Mouse (Mus musculus) urinary bladder, postnatal 14 days (tissue): ENCODE data around the gene Scaf11.
"Not testable (repeated sequence)": the region's sequence is repeated elsewhere in the genome, so short reads cannot be mapped to it uniquely, and the experiment has no call there.

Experiments
- DNase-seq: peaks from one replicate; pipeline ENCODE4 v3.0.0; 2021; ENCODE audit warnings: low spot score

Scaf11 gene

GRCm38 (mm10) chr15:96465076-96465475, 4.4 kb upstream of the Scaf11 start:
- no peak for DNase-seq

- DNase-seq: no peak
Observed at GRCm38 (mm10) chr15:96463821-96464220, 3.2 kb upstream of the Scaf11 start.

GRCm38 (mm10) chr15:96462611-96463010, 2.0 kb upstream of the Scaf11 start:
- no peak for DNase-seq

- DNase-seq: no peak
Observed at GRCm38 (mm10) chr15:96461541-96462512, 1.2 kb upstream of the Scaf11 start.

- DNase-seq: no peak
Observed at GRCm38 (mm10) chr15:96460451-96460729, 253 bp downstream of the Scaf11 start.

GRCm38 (mm10) chr15:96459741-96460450, 747 bp downstream of the Scaf11 start:
- peak; percentile 66 for DNase-seq

- DNase-seq: no peak
Observed at GRCm38 (mm10) chr15:96458273-96458672, 2.4 kb downstream of the Scaf11 start.

GRCm38 (mm10) chr15:96457338-96457664, 3.3 kb downstream of the Scaf11 start:
- no peak for DNase-seq

GRCm38 (mm10) chr15:96456651-96457337, 3.8 kb downstream of the Scaf11 start:
- no peak for DNase-seq

GRCm38 (mm10) chr15:96455595-96456214, 4.9 kb downstream of the Scaf11 start:
- no peak for DNase-seq

GRCm38 (mm10) chr15:96453346-96453745, 7.3 kb downstream of the Scaf11 start:
- no peak for DNase-seq

GRCm38 (mm10) chr15:96448656-96449299, 11.9 kb downstream of the Scaf11 start:
- DNase-seq: no peak

GRCm38 (mm10) chr15:96446785-96447184, 13.9 kb downstream of the Scaf11 start:
- no peak for DNase-seq

- DNase-seq: not testable (repeated sequence)
Observed at GRCm38 (mm10) chr15:96441480-96441879, 19.2 kb downstream of the Scaf11 start.

GRCm38 (mm10) chr15:96434202-96434601, 26.4 kb downstream of the Scaf11 start:
- DNase-seq: no peak

GRCm38 (mm10) chr15:96419920-96420319, 40.7 kb downstream of the Scaf11 start:
- DNase-seq: no peak

GRCm38 (mm10) chr15:96418161-96418560, 42.5 kb downstream of the Scaf11 start:
- DNase-seq: no peak

GRCm38 (mm10) chr15:96408717-96409121, 51.9 kb downstream of the Scaf11 start:
- no peak for DNase-seq

- no peak for DNase-seq
Observed at GRCm38 (mm10) chr15:96407151-96407550, 53.5 kb downstream of the Scaf11 start.

- DNase-seq: no peak
Observed at GRCm38 (mm10) chr15:96406253-96406652, 54.4 kb downstream of the Scaf11 start.

- DNase-seq: no peak
Observed at GRCm38 (mm10) chr15:96405548-96405947, 55.1 kb downstream of the Scaf11 start.

GRCm38 (mm10) chr15:96398333-96398732, 62.3 kb downstream of the Scaf11 start:
- DNase-seq: no peak
